Mouse (Mus musculus) liver, adult 2 months (tissue): ENCODE measurements around the gene Cog1.

Source experiments
- CTCF ChIP-seq: fragments of 200-500 bp; IDR thresholded peaks from 2 replicates; pipeline ENCODE4 v1.5.1; 2011; ENCODE audit warnings: low read depth, low read length, control low read depth
- POLR2A ChIP-seq: fragments of 200-500 bp; IDR thresholded peaks from 2 replicates; pipeline ENCODE4 v1.6.1; 2011; ENCODE audit warnings: low read length, control low read depth; ENCODE audit not compliant: insufficient read depth; ENCODE audit errors: extremely low read depth

GRCm38 (mm10) chr11:113690506-113690905 is 41.5 kb downstream of the Cog1 start:
- TF ChIP-seq POLR2A (no peak), CTCF (no peak)
